Mouse (Mus musculus) heart, postnatal 0 days (tissue): Measurements from ENCODE around the gene Rnf38.

Source experiments
- CTCF ChIP-seq: IDR thresholded peaks from 2 replicates; pipeline ENCODE4 v1.5.1; 2016; ENCODE audit warnings: antibody characterized with exemption, control low read depth, low read depth
- EP300 ChIP-seq: IDR thresholded peaks from 2 replicates; pipeline ENCODE4 v1.6.1; 2016; ENCODE audit warnings: antibody characterized with exemption, low read depth

- no peak for TF ChIP-seq CTCF
- TF ChIP-seq EP300, result no peak
Observed at GRCm38 (mm10) chr4:44083945-44084344, 149.6 kb downstream of the Rnf38 start, which contains the start of gene Gne.
